Mouse (Mus musculus): ENCODE results near the gene Srsy. TPM values are rescaled to one million over a fixed set of nuclear protein-coding genes. Genes with fewer than 3 reads are reported as not detected.
"Not testable (repeated sequence)": the region's sequence is repeated elsewhere in the genome, so short reads cannot be mapped to it uniquely, and the experiment has no call there.

Gene Srsy
- not detected in 2 replicates for polyA plus RNA-seq (2015; fragmentation: Nextera tagmentation; extraction: Ambion mirVana)

- not testable (repeated sequence) for H3K27me3 ChIP-seq (replicated peaks; ENCODE audit: control insufficient read depth, insufficient read depth, low read length); H3K4me1 ChIP-seq (ENCODE audit: control insufficient read depth, insufficient read depth, low read length); H3K27ac ChIP-seq (ENCODE audit: low read length); H3K36me3 ChIP-seq (ENCODE audit: control insufficient read depth, insufficient read depth, low read length); H3K9me3 ChIP-seq (ENCODE audit: control insufficient read depth, low read length); H3K4me3 ChIP-seq (ENCODE audit: low read length); H3K4me2 ChIP-seq (ENCODE audit: low read depth, low read length); ATAC-seq; H3K9ac ChIP-seq (ENCODE audit: low read depth, low read length)
- WGBS: no CpG with 5 or more reads among the region's 1 CpGs
Observed at GRCm38 (mm10) chrY:17937230-17937629, at the start of gene Srsy. Gene Srsy (minus strand): TSS chrY:17937330.

Other genes with a start within 250 kb of the Srsy start
- not detected in 2 replicates for gene Gm21904, start 91.1 kb downstream of the Srsy start, polyA plus RNA-seq (2015; fragmentation: Nextera tagmentation; extraction: Ambion mirVana)
- gene Gm20772, start 62.6 kb downstream of the Srsy start, polyA plus RNA-seq (2015; fragmentation: Nextera tagmentation; extraction: Ambion mirVana): not detected in 2 replicates
- gene Gm20831, start 62.6 kb downstream of the Srsy start, polyA plus RNA-seq (2015; fragmentation: Nextera tagmentation; extraction: Ambion mirVana): not detected in 2 replicates
- not detected in 2 replicates for gene Gm21764, start 124.5 kb upstream of the Srsy start, polyA plus RNA-seq (2015; fragmentation: Nextera tagmentation; extraction: Ambion mirVana)
- gene Ssty1, start 151.8 kb upstream of the Srsy start, polyA plus RNA-seq (2015; fragmentation: Nextera tagmentation; extraction: Ambion mirVana): not detected in 2 replicates

Measured in intestine, embryonic 16.5 days (tissue).